Mouse (Mus musculus): Measurements from ENCODE around the gene Hoxd11.

Gene Hoxd11

DNA sequence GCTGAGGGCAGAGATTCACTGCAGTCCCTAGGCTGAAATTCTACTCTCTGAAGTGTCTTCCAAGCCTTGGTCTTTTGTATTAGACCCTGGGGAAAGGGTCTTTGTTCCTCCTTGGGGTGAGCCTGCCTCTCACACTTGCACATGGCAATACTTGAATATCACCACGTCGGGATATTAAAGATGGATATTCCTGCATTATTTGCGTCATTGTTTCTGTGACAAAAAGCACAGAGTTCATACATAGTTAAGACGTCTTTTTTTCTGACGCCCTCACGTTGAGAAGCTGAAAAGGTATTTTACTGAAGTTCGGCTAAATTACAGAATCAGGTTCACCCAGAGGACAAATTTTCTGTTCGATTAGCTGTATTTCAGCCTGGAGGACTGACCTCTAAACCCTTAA lies 51.0 kb downstream of the Hoxd11 start:
- no peak for DNase-seq (ENCODE audit: low read depth)

DNA sequence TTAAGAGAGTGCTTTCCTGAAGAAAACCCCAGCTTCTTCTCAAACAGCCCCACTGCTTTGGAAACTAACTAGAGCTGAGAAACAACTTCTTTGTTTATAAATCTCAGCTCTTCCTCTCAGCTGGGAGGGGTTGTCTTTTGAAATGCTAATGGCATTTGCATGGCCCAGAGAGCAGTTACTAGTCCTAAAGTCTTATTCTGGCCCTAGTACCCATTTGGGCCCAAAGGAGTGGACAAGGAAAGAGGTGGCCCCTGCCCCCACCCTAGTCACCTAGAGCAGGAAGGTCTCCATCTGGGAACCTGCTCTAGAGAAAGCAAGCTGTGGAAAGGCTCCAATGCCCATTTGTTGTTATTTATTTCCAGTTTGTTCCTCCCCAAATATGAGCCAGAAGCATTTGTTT lies 51.7 kb downstream of the Hoxd11 start:
- no peak for DNase-seq (ENCODE audit: low read depth)

DNA sequence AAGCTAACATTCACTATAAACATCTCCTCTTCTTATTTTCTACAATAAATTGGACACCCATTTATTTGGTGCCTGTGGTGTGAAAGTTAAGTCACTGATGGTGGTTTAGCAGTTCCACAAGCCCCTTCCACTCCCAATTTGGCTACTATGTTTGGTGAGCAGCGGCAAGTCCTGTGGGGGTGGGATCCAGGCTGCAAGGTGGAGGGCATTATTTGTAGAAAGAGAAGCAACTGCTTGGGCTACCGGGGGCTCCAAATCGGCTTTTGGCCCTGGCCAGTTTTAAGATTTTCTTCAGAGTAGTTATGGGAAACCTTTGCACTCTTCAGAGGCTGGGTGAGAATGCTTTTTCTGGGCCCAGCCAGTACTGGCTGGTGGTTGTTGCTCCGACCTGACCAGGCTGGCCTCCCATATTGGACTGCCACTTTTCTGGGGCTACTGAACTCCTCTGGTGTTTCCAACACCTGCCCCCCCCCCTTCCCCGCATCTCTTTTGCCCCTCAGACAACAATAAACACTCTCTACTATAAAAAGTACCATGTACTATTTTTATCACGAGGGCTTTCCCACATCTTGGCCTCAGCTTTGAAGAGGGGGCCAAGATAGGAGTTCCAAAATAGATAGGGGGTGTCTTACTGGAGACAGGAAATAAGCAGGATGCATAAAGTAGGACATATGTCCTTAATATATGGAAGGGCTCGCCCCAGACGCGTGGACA lies 52.6 kb downstream of the Hoxd11 start:
- DNase-seq (ENCODE audit: low read depth) = no peak

DNA sequence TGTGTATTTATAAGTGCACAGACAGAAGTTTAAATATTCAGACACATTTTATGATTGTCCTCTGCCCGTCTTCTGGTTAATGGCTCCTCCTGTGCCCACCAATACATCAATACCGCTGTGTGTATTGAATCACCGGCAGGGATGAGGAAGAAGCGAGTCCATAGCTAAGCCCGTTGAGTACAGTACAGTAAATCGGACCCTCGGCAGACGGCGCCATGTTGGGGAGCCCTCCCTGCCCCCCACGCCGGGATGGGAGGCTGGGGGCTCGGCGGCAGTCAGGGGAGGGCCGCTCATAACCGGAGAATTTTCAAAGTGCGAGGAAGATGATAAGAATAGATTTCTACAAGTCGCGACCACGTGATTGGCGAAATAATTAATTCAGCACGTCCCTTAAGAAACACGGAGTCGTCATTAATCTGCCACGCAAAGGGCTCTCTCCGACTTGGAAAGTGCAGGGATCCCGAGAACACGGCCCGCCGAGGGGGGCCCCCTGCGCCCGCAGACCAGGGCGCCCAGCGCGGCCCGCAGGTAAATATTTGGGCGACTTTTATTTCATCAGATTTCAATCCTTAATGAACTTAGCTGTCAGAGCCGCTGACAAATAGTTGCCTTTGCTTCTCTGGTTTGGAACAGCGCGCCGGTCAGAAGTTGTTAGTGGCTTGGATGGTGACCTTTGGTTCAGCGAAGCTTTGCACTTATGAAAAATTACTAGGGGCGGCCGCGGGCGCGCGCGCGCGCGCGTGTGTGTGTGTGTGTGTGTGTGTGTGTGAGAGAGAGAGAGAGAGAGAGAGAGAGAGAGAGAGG lies 53.4 kb downstream of the Hoxd11 start:
- no peak for DNase-seq (ENCODE audit: low read depth)

DNA sequence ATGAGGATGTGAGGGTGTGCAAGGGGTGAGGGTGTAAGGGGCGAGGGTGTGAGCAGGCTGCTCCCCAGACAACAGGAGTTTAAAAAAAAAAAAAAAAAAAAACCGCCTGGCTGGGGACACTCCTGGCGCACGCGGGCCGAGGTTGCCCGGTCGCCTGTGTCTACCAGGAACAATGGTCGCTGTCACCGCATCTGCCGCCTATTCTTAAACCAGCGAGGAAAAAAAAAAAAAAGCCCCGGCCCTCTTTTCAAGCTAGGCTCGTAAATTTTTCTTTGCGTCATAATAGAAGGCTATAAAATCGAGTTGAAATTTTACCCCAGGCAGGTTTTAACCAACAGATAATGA lies 53.9 kb downstream of the Hoxd11 start:
- DNase-seq (ENCODE audit: low read depth) = no peak

DNA sequence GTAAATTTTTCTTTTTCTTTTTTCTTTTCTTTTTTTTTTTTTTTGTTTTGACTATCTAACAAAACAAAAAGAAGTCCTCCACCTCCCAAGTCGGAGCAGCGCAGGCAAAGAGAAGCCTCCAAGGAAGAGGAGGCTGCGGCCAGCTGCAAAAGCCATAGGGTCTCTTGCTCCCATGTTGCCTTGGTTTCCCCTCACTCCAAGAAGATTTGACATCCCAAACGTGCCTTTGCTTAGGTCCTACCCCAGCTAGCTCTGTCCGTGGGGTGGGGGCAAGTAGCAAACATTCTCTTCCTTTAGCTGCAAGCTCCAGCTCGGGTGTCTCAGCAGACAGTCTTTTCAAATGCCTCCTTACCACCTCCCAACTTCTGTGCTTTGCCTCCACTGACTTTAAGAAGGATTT lies 54.4 kb downstream of the Hoxd11 start:
- no peak for DNase-seq (ENCODE audit: low read depth)

DNA sequence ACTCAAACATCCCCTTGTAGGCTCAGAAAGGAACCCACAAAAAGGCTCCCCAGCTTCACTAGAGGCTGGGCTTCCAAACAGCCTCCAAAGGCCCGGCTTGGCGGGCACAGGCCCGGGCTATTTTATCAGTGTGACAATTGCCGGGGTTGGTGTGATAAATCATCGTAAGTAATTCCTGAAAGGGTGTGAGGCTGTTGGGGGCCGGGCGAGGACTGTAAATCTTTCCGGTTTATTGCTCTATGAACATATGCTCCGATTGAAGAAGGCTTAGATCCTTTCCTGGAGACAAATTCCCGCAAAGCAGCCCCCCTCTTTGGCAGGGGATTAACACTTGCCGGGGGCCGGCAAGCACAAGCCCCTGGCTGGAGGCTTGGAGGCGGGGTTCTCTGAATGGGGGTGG lies 55.1 kb downstream of the Hoxd11 start:
- no peak for DNase-seq (ENCODE audit: low read depth)

DNA sequence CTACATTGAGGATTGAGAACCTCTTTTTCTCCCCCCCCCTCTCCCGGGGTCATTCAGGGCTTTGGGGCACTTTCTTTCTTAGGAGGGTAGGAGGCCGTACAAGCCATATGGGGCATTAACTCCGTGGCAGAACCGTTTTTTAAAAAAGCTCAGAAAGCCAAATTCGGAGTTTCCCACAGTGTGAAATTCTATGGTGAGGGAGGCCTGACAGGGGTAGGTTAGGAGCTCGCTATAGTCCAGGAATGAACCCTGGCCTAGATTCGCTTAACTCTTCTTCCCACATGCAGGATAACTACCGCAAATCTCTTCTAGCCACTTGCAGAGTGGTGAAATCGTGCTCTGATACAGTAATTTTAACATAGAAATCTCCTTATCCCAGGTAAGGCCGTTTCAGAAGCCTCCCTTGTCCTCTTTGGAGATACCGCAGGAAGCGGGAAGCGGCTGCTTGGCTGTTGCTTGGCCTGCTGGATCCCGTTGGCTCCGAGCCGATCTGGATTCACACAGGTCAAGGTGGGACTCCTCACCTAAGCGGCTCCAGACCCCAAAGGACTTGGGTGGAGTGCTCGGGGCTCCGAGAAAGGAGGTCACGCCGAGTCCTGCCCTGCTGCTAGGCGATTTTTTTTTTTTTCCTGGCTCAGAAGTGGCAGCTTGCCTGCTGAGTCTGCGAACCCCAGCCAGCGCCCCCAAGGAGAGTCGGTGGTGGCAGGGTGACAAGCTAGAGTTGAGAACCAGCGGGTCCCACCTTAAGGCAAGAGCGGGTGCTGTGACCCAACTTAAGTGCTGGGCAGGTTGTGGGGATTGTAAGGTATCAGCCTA lies 55.8 kb downstream of the Hoxd11 start:
- no peak for DNase-seq (ENCODE audit: low read depth)

DNA sequence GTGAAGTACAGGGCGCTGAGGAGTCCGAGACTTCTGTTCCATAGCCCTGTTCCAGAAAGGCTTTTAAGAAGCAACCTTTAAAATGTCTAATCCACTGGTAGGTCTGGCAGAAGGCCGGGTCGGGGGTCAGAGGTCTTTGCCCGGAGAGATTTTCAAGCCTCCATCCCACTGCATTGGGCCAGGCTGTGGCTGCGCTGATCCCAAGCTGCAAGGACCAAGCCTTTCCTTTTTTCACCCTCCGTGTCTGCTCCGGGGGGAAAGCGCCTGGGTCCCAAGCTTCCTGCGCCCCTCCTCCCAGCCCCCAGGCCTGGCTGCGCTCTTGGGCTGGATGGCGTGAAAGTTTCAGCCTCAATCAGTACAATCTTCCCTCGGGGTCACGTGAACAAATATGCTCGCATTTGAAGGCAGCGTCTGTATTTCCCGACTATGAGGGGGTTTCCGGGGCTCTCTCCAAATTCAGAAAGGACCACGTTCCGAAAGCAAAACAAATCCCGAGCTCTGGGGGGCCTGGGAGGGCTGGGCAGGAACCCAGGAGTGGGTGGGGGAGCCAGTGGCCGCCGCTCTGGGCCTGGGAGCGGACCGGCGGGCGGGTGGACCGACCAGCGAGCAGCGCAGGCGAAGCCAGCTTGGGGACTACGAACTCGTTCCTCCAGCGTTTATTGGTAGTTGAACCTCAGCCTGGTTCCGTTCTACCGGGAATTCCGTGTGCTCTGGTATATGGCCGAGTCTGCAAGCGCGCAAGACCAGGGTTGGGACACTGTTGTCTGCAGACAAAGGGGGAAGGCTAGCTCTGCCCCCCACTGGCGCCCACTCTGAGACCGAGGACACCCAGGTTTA lies 56.7 kb downstream of the Hoxd11 start:
- DNase-seq (ENCODE audit: low read depth) = no peak

Measured in c-Kit-positive CD71-positive TER-119-negative erythroid progenitor cells, embryonic 14.5 days (primary cell).